Mouse (Mus musculus) lung, embryonic 16.5 days (tissue): ENCODE data around the gene Emx2. TPM values are rescaled to one million over a fixed set of nuclear protein-coding genes. Genes with fewer than 3 reads are reported as not detected.
A peak's percentile ranks its signal among the peaks of the same experiment; 100 is the strongest.

Source experiments
- ATAC-seq: fragments of 200-750 bp; cut with Nextera tagmentation; 2 replicates; pipeline ENCODE4 v1.8.0; 2017; ENCODE audit warnings: low read depth, mild to moderate bottlenecking, moderate library complexity
- H3K27ac ChIP-seq: fragments of 300-500 bp; sonication (generic); 2 replicates; pipeline ENCODE4 v1.5.1; 2014; ENCODE audit warnings: mild to moderate bottlenecking, control low read depth, low read length
- H3K27me3 ChIP-seq: fragments of 300-500 bp; sonication (generic); 2 replicates; pipeline ENCODE4 v1.6.1; 2014; ENCODE audit warnings: low read depth, low read length, mixed read lengths; ENCODE audit not compliant: control insufficient read depth, insufficient read depth
- H3K36me3 ChIP-seq: fragments of 300-500 bp; sonication (generic); 2 replicates; pipeline ENCODE4 v1.6.1; 2014; ENCODE audit warnings: low read length; ENCODE audit not compliant: control insufficient read depth, insufficient read depth
- H3K4me1 ChIP-seq: fragments of 300-500 bp; sonication (generic); replicated peaks from 2 replicates; pipeline ENCODE4 v1.6.1; 2014; ENCODE audit warnings: low read length, mixed read lengths; ENCODE audit not compliant: control insufficient read depth, insufficient read depth
- H3K4me2 ChIP-seq: fragments of 300-500 bp; sonication (generic); 2 replicates; pipeline ENCODE4 v1.6.1; 2014; ENCODE audit warnings: low read depth, low read length, control low read depth
- H3K4me3 ChIP-seq: fragments of 300-500 bp; sonication (generic); 2 replicates; pipeline ENCODE4 v1.5.1; 2014; ENCODE audit warnings: mild to moderate bottlenecking, low read length, control low read depth
- H3K9ac ChIP-seq: fragments of 300-500 bp; sonication (generic); 2 replicates; pipeline ENCODE4 v1.6.1; 2014; ENCODE audit warnings: low read length, control low read depth
- H3K9me3 ChIP-seq: fragments of 300-500 bp; sonication (generic); 2 replicates; pipeline ENCODE4 v1.6.1; 2016; ENCODE audit warnings: low read length; ENCODE audit not compliant: control insufficient read depth
- WGBS: fragments of 180-500 bp; shearing (Covaris S2); extraction: QIAGEN DNeasy Blood & Tissue Kit; methylation state at CpG from one replicate; pipeline ENCODE4 v1.1.7; 2014; 5-methylcytosine and 5-hydroxymethylcytosine counted together
- polyA plus RNA-seq: library from polyadenylated mRNA; unstranded; fragments of >200 nt; fragmentation: Nextera tagmentation; extraction: Ambion mirVana; gene quantifications from 2 replicates; pipeline ENCODE4 v1.2.1, GENCODE M21; 2015

Emx2 gene
- polyA plus RNA-seq, 1 experiment from 2014 or later, result not detected

DNA sequence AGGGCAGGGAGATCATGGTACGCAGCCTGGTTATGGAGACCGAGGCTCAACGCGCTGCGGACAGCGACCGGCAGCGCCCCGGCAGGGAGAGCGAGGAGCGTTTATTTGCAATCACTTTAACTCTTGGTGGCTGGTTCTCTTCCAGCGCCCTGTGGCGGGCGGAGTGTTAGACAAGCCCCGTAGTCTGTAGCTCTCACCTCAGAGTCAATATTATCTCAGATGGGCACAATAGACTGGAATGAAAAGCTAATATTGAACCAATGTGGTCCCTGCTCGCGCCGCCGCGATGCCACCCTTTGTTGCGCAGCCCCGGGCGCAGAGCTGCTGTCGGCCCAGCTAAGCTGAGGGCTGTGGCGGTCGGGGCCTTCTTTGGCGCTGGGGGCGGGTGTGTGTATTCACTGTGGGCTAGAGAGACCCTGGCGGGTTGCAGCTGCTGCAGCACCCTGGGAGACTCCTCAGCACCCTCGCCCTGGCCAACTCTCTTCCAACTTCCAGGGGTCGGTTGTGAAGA is 6.7 kb upstream of the Emx2 start:
- Histone ChIP-seq H3K4me3 (no peak overlapping the region), H3K36me3 (no peaks in the 10 kb centered on the region), H3K27me3 (peaks cover 86% of the 10 kb centered on the region), H3K9me3 (no peaks in the 10 kb centered on the region), H3K4me2 (no peak overlapping the region), H3K27ac (no peak overlapping the region), H3K4me1 (no peaks in the 10 kb centered on the region), H3K9ac (no peak overlapping the region)
- WGBS, result 2% methylated on average over 31 of the region's 31 CpGs
- ATAC-seq, result no peak

DNA sequence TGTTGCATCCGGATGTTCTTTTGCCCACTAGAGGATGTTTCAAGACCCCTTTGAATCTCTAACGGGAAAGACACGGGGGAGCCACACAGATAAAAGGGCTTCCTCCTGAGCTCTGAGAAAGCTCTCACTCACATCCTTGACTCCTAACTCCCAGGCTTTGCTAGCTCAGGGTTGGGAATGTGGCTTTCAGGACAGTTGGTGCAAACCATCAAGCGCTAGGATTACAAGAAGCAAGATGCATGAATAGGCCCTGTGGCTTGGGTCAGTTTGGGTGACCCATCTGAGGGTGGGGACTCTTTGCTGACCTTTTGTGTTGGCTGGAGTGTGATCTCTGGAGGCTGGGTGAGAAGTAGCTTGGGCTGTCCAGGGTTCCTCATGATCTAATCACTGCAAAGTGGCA is 5.9 kb upstream of the Emx2 start:
- Histone ChIP-seq H3K9me3 (no peaks in the 10 kb centered on the region), H3K4me3 (no peak overlapping the region), H3K9ac (no peak overlapping the region), H3K4me1 (no peaks in the 10 kb centered on the region), H3K36me3 (no peaks in the 10 kb centered on the region), H3K27me3 (peaks cover 91% of the 10 kb centered on the region), H3K27ac (no peak overlapping the region), H3K4me2 (no peak overlapping the region)
- WGBS, result 2% methylated on average over 4 of the region's 4 CpGs
- no peak for ATAC-seq

DNA sequence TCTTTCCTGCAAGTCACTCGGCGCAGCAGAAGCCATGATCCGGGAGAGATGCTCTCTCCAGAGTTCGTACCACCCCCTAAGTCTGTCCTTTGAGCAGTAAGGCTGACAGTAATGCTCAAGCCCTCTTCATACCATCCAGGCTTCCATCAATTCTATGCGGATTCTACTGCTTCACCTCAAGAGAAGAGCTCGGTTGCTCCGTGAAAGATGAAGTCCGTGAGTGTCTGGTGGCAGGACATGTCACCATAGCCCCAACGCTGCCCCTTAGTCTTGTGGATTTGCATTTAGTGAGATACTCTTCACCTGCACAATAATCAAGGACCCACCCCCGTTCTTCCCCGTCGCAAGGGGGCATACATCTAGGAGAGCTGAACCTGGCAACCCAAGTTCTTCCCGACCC is 4.6 kb upstream of the Emx2 start:
- Histone ChIP-seq H3K9ac (no peak overlapping the region), H3K27me3 (peaks cover 95% of the 10 kb centered on the region), H3K9me3 (no peaks in the 10 kb centered on the region), H3K27ac (no peak overlapping the region), H3K4me1 (peaks cover 5% of the 10 kb centered on the region), H3K4me3 (no peak overlapping the region), H3K36me3 (no peaks in the 10 kb centered on the region), H3K4me2 (no peak overlapping the region)
- 8% methylated on average over 13 of the region's 13 CpGs for WGBS
- no peak for ATAC-seq

DNA sequence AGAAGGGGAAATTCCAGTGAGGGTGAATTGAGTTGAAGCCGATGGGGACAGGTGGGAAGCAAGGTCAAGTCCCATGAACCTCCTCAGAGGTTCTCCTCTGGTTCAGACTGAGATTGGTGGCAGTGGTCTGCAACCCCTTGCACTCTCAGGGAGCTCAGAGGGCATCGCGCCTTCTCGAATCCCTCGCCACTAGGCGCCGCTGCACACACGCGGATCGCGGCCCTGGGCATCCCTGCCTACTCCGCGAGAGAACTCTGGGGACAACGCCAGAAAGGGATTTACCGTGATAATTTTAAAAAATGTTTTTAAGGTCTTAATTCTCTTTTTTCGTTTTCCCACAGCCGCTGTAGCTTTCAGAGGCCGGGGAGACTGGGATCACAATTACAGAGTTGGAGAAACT is 4.0 kb upstream of the Emx2 start:
- H3K4me3 ChIP-seq, result no peak overlapping the region
- no peak overlapping the region for H3K9ac ChIP-seq
- H3K27ac ChIP-seq, result no peak overlapping the region
- H3K27me3 ChIP-seq, result peaks cover 95% of the 10 kb centered on the region
- peak; percentile 71; the same call in 1 of the 2 replicates for ATAC-seq
- H3K36me3 ChIP-seq, result no peaks in the 10 kb centered on the region
- under 1% methylated on average over 18 of the region's 18 CpGs for WGBS
- no peaks in the 10 kb centered on the region for H3K9me3 ChIP-seq
- peaks cover 10% of the 10 kb centered on the region for H3K4me1 ChIP-seq
- H3K4me2 ChIP-seq, result no peak overlapping the region

DNA sequence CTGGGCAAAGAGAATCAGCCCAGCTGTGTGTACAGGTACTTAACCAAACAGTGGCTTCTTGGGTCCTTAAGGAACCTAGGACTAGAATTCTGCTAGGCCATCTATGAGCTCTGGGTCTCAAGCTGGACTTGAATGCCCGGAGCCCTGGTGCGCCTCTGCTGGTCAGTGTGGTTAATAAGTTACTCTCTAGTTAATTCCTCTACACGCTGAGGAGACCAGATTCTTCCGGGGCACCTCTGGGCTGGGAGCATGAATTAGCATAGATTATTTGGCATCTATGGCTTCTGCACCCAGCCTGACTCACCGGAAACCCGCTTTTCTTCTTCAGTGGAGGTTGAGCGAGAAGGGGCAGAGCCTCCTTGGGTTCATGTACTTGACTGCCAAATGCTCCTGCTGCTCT is 2.5 kb upstream of the Emx2 start:
- Histone ChIP-seq H3K4me1 (peaks cover 14% of the 10 kb centered on the region), H3K9ac (no peak overlapping the region), H3K9me3 (no peaks in the 10 kb centered on the region), H3K27ac (no peak overlapping the region), H3K27me3 (peaks cover 92% of the 10 kb centered on the region), H3K36me3 (no peaks in the 10 kb centered on the region), H3K4me3 (no peak overlapping the region), H3K4me2 (no peak overlapping the region)
- WGBS, result 6% methylated on average over 7 of the region's 7 CpGs
- no peak for ATAC-seq

DNA sequence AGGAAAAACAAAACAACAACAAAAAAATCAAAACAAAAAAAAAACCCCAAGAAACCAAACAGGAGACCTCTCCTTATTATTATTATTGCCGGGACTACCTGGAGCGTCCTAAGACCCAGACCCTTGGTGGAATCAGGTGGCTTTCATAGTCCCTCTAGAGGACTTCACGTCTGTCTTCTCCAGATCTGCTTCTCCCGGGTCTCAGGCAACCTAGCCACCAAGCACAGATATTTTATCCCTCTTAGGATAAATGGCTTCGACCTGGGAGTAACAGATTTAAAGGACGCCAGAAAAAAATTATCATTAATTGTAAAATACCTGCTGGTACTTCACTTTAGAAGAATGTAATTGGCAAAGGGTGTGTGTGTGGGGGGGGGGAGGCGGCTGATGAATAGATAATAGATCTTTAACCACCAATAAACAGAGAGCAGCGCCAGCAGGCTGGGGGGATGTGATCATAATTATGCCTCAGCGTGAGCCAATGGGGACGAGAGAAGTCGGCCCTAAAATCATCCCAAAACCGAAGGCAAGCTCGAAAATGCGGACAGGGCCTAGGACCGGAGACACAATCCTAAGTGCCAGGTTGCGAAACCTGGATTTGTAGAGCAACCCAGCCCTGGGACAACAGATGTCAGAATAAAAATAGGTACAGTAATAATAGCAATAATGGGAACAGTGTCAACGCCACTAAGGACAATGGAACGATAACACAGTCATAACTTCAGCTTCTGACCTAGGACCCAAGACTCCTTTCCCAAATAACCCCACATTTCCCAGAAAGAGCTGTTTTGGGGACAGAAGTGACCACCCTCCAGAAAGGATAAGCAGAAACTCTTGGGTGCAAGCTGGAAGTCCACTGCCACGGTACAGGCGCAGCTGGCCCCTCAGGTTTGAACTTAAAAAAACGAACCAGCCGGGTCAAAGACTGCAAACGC is 894 bp upstream of the Emx2 start:
- Histone ChIP-seq H3K27me3 (peaks cover 90% of the 10 kb centered on the region), H3K36me3 (no peaks in the 10 kb centered on the region), H3K4me2 (no peak overlapping the region; the same call in 1 of the 2 replicates), H3K9me3 (no peaks in the 10 kb centered on the region), H3K27ac (no peak overlapping the region), H3K9ac (no peak overlapping the region), H3K4me1 (peaks cover 14% of the 10 kb centered on the region), H3K4me3 (no peak overlapping the region)
- 3% methylated on average over 23 of the region's 23 CpGs for WGBS
- ATAC-seq, result 0 out of 2 replicates have a peak, but pooled peaks have one; percentile 4

DNA sequence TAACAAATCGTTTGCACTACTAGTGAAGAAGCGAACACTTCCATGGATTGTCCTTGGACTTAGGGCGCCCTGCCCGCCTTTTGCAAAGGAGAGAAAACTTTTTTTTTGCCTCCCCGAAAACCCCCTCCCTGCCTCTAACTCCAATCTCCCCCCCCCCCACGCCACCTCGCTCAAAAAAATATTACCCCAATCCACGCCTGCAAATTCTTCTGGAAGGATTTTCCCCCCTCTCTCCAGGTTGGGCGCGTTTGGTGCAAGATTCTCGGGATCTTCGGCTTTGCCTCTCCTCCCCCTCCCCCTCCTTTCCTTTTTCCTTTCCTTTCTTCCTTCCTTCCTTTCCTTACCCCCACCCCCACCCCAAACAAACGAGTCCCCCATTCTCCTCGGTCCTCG is 567 bp downstream of the Emx2 start:
- H3K36me3 ChIP-seq, result no peaks in the 10 kb centered on the region
- no peak overlapping the region for H3K9ac ChIP-seq
- ATAC-seq, result no peak
- H3K4me2 ChIP-seq, result peak overlapping the region; percentile 49
- H3K27me3 ChIP-seq, result peaks cover 90% of the 10 kb centered on the region
- H3K4me1 ChIP-seq, result peaks cover 14% of the 10 kb centered on the region
- no peak overlapping the region for H3K27ac ChIP-seq
- H3K9me3 ChIP-seq, result no peaks in the 10 kb centered on the region
- H3K4me3 ChIP-seq, result peak overlapping the region; percentile 33
- WGBS, result 1% methylated on average over 15 of the region's 15 CpGs

DNA sequence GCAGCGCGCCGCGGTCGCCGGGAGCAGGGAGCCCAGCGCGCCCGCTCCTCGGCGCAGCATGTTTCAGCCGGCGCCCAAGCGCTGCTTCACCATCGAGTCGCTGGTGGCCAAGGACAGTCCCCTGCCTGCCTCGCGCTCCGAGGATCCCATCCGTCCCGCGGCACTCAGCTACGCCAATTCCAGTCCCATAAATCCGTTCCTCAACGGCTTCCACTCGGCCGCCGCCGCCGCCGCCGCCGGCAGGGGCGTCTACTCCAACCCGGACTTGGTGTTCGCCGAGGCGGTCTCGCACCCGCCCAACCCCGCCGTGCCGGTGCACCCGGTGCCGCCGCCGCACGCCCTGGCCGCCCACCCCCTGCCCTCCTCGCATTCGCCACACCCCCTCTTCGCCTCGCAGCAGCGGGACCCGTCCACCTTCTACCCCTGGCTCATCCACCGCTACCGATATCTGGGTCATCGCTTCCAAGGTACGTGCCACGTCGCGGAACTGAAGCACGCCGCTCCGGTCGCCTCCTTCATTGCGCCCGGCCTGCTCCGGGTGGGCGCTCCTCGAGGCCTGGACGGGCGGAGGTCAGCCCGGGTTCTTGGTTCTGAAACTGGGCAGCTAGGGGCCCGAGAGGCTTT is 1.1 kb downstream of the Emx2 start:
- no peak overlapping the region for H3K27ac ChIP-seq
- no peak overlapping the region for H3K9ac ChIP-seq
- H3K36me3 ChIP-seq, result no peaks in the 10 kb centered on the region
- no peaks in the 10 kb centered on the region for H3K9me3 ChIP-seq
- H3K4me3 ChIP-seq, result peak overlapping the region; percentile 33
- peaks cover 14% of the 10 kb centered on the region for H3K4me1 ChIP-seq
- peaks cover 91% of the 10 kb centered on the region for H3K27me3 ChIP-seq
- under 1% methylated on average over 72 of the region's 75 CpGs for WGBS
- peak; percentile 34; the same call in 1 of the 2 replicates for ATAC-seq
- H3K4me2 ChIP-seq, result peak overlapping the region; percentile 49

DNA sequence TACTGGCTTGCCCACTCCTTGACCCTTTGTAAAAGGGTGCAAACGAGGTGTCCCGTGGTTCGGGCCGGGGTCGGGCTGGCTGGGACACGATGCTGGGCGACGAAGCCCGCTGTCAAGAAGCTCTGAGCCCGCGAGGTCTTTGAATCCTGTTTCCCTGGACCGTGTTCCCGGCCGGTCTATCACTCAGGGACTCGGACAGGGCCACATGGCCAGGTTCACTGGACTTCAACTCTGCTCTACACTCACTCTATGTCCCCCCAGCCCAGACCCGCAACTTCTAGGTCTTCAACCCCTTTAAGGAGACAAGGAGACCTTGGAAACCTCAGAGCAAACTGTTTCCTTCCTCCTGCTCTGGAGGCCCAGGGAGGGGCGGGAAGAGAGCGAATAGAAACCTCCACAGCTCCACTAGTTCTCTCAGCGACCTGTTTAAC is 1.7 kb downstream of the Emx2 start:
- Histone ChIP-seq H3K9ac (no peak overlapping the region), H3K27me3 (peaks cover 91% of the 10 kb centered on the region), H3K9me3 (no peaks in the 10 kb centered on the region), H3K4me1 (peaks cover 14% of the 10 kb centered on the region), H3K27ac (no peak overlapping the region), H3K4me2 (no peak overlapping the region), H3K4me3 (no peak overlapping the region; the same call in 1 of the 2 replicates), H3K36me3 (no peaks in the 10 kb centered on the region)
- ATAC-seq, result 0 out of 2 replicates have a peak, but pooled peaks have one; percentile 18
- WGBS, result under 1% methylated on average over 19 of the region's 19 CpGs
